Mouse (Mus musculus) bone marrow macrophage, adult 2 months (primary cell): ENCODE data around the gene Mrps18b.

Experiments used
- CTCF ChIP-seq: IDR thresholded peaks from 2 replicates; pipeline ENCODE4 v1.5.1; 2012; ENCODE audit warnings: low read depth, mild to moderate bottlenecking, low read length, moderate library complexity
- POLR2A ChIP-seq: IDR thresholded peaks from 2 replicates; pipeline ENCODE4 v1.6.1; 2012; ENCODE audit warnings: mild to moderate bottlenecking, low read depth, low read length, borderline replicate concordance

DNA sequence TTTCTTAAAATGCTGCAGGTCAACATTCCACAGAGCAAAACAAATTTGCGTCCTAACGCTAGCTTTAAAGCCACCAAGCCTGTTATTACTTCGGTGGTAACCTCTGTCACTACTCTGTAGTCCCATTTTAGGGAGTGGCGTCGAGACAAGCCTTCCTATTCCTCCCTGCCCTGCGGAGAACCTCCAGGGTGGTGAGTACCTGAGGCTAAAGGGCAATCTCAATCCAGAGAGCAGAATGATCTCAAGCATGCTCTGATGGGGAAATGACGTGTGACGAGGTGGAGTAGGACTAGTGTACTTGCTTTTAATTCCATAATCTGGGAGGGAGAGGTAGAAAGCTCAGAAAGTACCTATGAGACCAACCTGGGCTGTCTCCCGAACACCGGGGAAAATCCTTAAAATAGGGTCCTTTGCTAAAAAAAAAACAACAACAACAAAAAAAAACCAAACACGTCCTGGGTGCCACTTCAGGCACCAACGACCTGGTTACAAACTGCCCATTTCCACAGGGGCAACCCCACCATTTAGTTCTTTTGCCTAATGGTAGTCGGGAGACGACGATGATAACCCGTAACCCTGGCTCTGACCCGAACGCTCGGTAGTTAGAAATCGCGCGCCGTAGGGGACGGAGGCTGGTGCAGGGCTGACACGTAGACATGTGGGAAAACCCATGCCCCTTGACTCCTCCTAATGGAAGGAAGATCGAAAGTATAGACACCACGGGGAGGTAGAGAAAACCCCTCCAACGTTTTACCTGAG is 472 bp downstream of the Mrps18b start:
- TF ChIP-seq POLR2A (no peak), CTCF (no peak)
